Mouse (Mus musculus) thymus, postnatal 4 days (tissue): Measurements from ENCODE around the gene Olfr625-ps1.
"Not testable (repeated sequence)": the region's sequence is repeated elsewhere in the genome, so short reads cannot be mapped to it uniquely, and the experiment has no call there.

ENCODE experiments used
- DNase-seq: peaks from one replicate; pipeline ENCODE4 v3.0.0; 2021

Gene Olfr625-ps1

GRCm38 (mm10) chr7:103682420-103682819 lies at the start of gene Olfr625-ps1:
Gene Olfr625-ps1 (plus strand): TSS chr7:103682720.
- DNase-seq: no peak

DNA sequence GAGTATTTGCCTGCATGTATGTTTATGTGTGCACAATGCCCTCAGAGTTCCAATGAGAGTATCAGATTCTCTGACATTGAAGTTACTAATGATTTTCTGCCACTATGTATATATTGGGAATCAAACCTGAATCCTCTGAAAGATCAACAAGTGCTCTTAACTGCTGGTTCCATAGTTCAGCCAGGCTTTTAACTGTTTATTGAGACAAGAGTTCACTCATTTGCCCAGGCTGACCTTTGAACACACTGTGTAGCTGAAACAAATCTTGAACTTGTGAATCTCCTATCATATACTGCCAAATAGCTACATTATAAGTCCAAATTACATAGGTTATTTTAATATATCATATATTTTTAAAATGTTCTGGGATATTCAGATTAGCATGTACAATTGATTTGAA lies 45.7 kb upstream of the Olfr625-ps1 start:
- no peak for DNase-seq

DNA sequence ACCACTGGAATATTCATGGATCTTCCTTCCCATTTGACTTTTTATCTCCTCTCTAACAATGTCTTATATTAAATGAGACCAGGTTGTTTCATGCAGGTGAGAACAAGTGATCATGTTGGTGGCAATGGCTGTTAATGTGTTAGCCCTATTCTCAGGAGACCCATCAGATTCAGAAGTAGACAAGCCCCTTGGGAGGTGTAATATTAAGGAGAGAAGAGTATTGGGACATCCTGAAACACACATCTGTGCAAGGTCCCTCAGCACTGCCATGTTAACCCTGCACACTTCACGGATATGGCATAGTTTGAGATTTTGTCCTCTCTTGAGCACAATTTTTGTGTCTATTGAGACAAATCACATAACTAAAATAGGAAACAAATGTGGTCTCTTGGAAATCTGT lies 39.9 kb upstream of the Olfr625-ps1 start, which contains the start of gene Olfr622:
Olfr622 (minus strand) TSS at position 101 of the 400 bp plus-strand sequence.
- no peak for DNase-seq

GRCm38 (mm10) chr7:103644070-103644469 lies 38.5 kb upstream of the Olfr625-ps1 start:
- no peak for DNase-seq

GRCm38 (mm10) chr7:103663598-103663997 lies 18.9 kb upstream of the Olfr625-ps1 start, which contains the start of gene Olfr623:
Gene Olfr623 (minus strand): TSS chr7:103663698.
- DNase-seq: no peak

- DNase-seq: no peak
Measured at GRCm38 (mm10) chr7:103671091-103671490, 11.4 kb upstream of the Olfr625-ps1 start, which contains the start of gene Olfr624. Gene Olfr624 (minus strand): TSS chr7:103671191.

- DNase-seq: no peak
Measured at GRCm38 (mm10) chr7:103699469-103699868, 16.9 kb downstream of the Olfr625-ps1 start.

- DNase-seq: peak; percentile 24
Measured at GRCm38 (mm10) chr7:103712024-103712423, 29.5 kb downstream of the Olfr625-ps1 start.

GRCm38 (mm10) chr7:103714371-103714770 lies 31.9 kb downstream of the Olfr625-ps1 start, which contains the start of gene Olfr243:
Gene Olfr243 (plus strand): TSS chr7:103714671.
- DNase-seq: no peak

DNA sequence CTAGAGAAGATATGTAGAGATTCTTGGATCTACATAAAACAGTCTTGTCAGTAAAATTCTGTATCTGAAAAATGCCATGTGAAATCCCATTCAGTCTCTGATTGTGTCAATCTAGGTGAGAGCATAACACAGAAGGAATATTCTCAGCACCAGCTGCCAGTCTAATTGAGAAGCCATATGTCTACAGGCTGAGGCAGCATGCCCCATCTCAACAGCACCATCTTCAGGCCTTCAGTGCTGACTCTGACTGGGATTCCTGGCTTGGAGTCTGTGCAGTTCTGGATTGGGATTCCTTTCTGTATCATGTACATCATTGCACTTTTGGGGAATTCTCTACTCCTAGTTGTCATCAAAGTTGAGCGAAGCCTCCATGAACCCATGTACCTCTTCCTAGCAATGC lies 33.9 kb downstream of the Olfr625-ps1 start:
- DNase-seq: not testable (repeated sequence)

GRCm38 (mm10) chr7:103730074-103730473 lies 47.6 kb downstream of the Olfr625-ps1 start, which contains the start of gene Olfr628:
Gene Olfr628 (plus strand): TSS chr7:103730374.
- no peak for DNase-seq
